ENCODE assay signal across 12 mouse cellular contexts in genomic region chr5:100006324-100007039, GRCm38 (mm10). TPM values are rescaled to one million over a fixed set of nuclear protein-coding genes. Genes with fewer than 3 reads are reported as not detected.
DNase-seq lines count a peak whose midpoint lies in the region; ATAC-seq and TF ChIP-seq lines count a peak whose summit lies in the region.
"Had no signal": no experiment of that assay in that cellular context is flagged by ENCODE, and none has a peak within 500 bp of the region (broad histone marks: within the 10 kb centered on the region; RNA-seq: fewer than 3 reads in every experiment).

No protein-coding gene starts in this region.

- no peak for ATAC-seq in heart, embryonic 14.5 days (ENCODE audit: insufficient number of reproducible peaks, insufficient read depth, low FRiP score, low read depth)
- peak; percentile 62 for ATAC-seq in liver, embryonic 13.5 days (ENCODE audit: low read depth)
- peak; percentile 86 for ATAC-seq in stomach, embryonic 14.5 days (ENCODE audit: insufficient number of reproducible peaks, insufficient read depth, low FRiP score, low read depth)
- ATAC-seq: forebrain, embryonic 15.5 days had no signal

- H3K27me3 ChIP-seq in heart, embryonic 14.5 days (ENCODE audit: control insufficient read depth, insufficient read depth, low read length), result no peaks in the 10 kb centered on the region
- no peaks in the 10 kb centered on the region for H3K27me3 ChIP-seq in liver, embryonic 13.5 days
- no peaks in the 10 kb centered on the region for H3K27me3 ChIP-seq in stomach, embryonic 14.5 days (ENCODE audit: control insufficient read depth, insufficient read depth, low read length)
- H3K27me3 ChIP-seq: forebrain, embryonic 15.5 days had no signal

- no peak overlapping the region for H3K9ac ChIP-seq in heart, embryonic 14.5 days (ENCODE audit: low read length)
- no peak overlapping the region for H3K9ac ChIP-seq in liver, embryonic 13.5 days
- no peak overlapping the region for H3K9ac ChIP-seq in stomach, embryonic 14.5 days (replicated peaks; ENCODE audit: low read depth, low read length)
- H3K9ac ChIP-seq: forebrain, embryonic 15.5 days had no signal

- H3K4me3 ChIP-seq in heart, embryonic 14.5 days (ENCODE audit: control insufficient read depth in 1 of 2, insufficient read depth in 1 of 2, low read depth in 1 of 2, low read length in 2 of 2), result no peak overlapping the region
- no peak overlapping the region for H3K4me3 ChIP-seq in liver, embryonic 13.5 days (replicated peaks)
- H3K4me3 ChIP-seq in stomach, embryonic 14.5 days (ENCODE audit: low read depth, low read length), result no peak overlapping the region
- no peak overlapping the region for H3K4me3 ChIP-seq in layer of hippocampus, adult 2 months
- H3K4me3 ChIP-seq: forebrain, embryonic 15.5 days; hindbrain, embryonic 10.5 days had no signal

- no peak overlapping the region for H3K4me2 ChIP-seq in heart, embryonic 14.5 days (ENCODE audit: low read length)
- H3K4me2 ChIP-seq in liver, embryonic 13.5 days, result no peak overlapping the region
- no peak overlapping the region for H3K4me2 ChIP-seq in stomach, embryonic 14.5 days (replicated peaks; ENCODE audit: low read depth, low read length)
- H3K4me2 ChIP-seq: forebrain, embryonic 15.5 days had no signal

- DNase-seq in heart, postnatal 25 days (ENCODE audit: low spot score), result no peak
- peak; percentile 23 for DNase-seq in c-Kit-positive CD71-positive TER-119-positive erythroid progenitor cells, embryonic 14.5 days (ENCODE audit: low spot score)
- DNase-seq in liver, embryonic 13.5 days, result no peak
- DNase-seq in layer of hippocampus, adult 2 months (ENCODE audit: low spot score in 2 of 2), result no peak
- DNase-seq in adrenal gland, adult 18-20 months (ENCODE audit: low spot score in 2 of 2), result no peak
- DNase-seq: cerebellum, adult 18-20 months; left cerebral cortex, postnatal 4 days; lung, adult 2 months had no signal

- H3K27ac ChIP-seq in heart, embryonic 14.5 days (replicated peaks in 1 of 2; ENCODE audit: control insufficient read depth in 1 of 2, insufficient read depth in 1 of 2, low read depth in 2 of 2, low read length in 2 of 2), result peak overlapping the region; percentile 30 to 61; a peak in 2 of 4 replicates
- peak overlapping the region; percentile 35; the same call in 1 of the 2 replicates for H3K27ac ChIP-seq in liver, embryonic 13.5 days
- H3K27ac ChIP-seq in stomach, embryonic 14.5 days (ENCODE audit: low read length), result peak overlapping the region; percentile 72; the same call in 1 of the 2 replicates
- no peak overlapping the region for H3K27ac ChIP-seq in layer of hippocampus, adult 2 months
- H3K27ac ChIP-seq: forebrain, embryonic 15.5 days; hindbrain, embryonic 10.5 days had no signal

- intact Hi-C loops in heart, postnatal 25 days (cut with DNase I), result no loop called here

- no peaks in the 10 kb centered on the region for H3K36me3 ChIP-seq in heart, embryonic 14.5 days (ENCODE audit: control insufficient read depth, insufficient read depth, low read length)
- no peaks in the 10 kb centered on the region for H3K36me3 ChIP-seq in liver, embryonic 13.5 days
- H3K36me3 ChIP-seq in stomach, embryonic 14.5 days (ENCODE audit: control insufficient read depth, insufficient read depth, low read length), result no peaks in the 10 kb centered on the region
- H3K36me3 ChIP-seq: forebrain, embryonic 15.5 days; hindbrain, embryonic 10.5 days had no signal

- no peaks in the 10 kb centered on the region for H3K9me3 ChIP-seq in heart, embryonic 14.5 days (ENCODE audit: control insufficient read depth, low read length)
- H3K9me3 ChIP-seq in liver, embryonic 13.5 days (replicated peaks), result no peaks in the 10 kb centered on the region
- H3K9me3 ChIP-seq in stomach, embryonic 14.5 days (ENCODE audit: control insufficient read depth, low read depth, low read length), result no peaks in the 10 kb centered on the region
- H3K9me3 ChIP-seq: forebrain, embryonic 15.5 days; hindbrain, embryonic 10.5 days had no signal

- WGBS in heart, embryonic 14.5 days, result 61% methylated on average over 4 of the region's 4 CpGs
- WGBS in liver, embryonic 13.5 days (ENCODE audit: insufficient replicate concordance), result 45% methylated on average over 4 of the region's 4 CpGs
- 68% methylated on average over 4 of the region's 4 CpGs for WGBS in stomach, embryonic 14.5 days

- peaks cover 10 to 21% of the 10 kb centered on the region in 2 experiments for H3K4me1 ChIP-seq in heart, embryonic 14.5 days (ENCODE audit: control insufficient read depth in 2 of 2, insufficient read depth in 2 of 2, low read length in 2 of 2)
- peaks cover 38% of the 10 kb centered on the region for H3K4me1 ChIP-seq in liver, embryonic 13.5 days (replicated peaks)
- H3K4me1 ChIP-seq in stomach, embryonic 14.5 days (ENCODE audit: control insufficient read depth, insufficient read depth, low read length), result no peaks in the 10 kb centered on the region
- H3K4me1 ChIP-seq: forebrain, embryonic 15.5 days; hindbrain, embryonic 10.5 days had no signal

- no peak for TF ChIP-seq CTCF in layer of hippocampus, adult 2 months (conservative IDR thresholded peaks at IDR 0.05)

RNA-seq across cellular contexts. Expression of gene 4930524J08Rik, which starts 27.6 kb away (rescaled TPM):
- 1.8 and 1.9 TPM in 2 replicates for polyA plus RNA-seq in heart, embryonic 14.5 days (2014; fragmentation: Nextera tagmentation; extraction: Ambion mirVana)
- under 1 TPM; 0.60 to 0.95 TPM for total RNA-seq in heart, postnatal 25 days (2021)
- polyA plus RNA-seq in liver, embryonic 13.5 days (2015; fragmentation: Nextera tagmentation; extraction: Ambion mirVana), result 0.46 and 0.59 TPM in 2 replicates
- polyA plus RNA-seq in stomach, embryonic 14.5 days (2014; fragmentation: Nextera tagmentation; extraction: Ambion mirVana), result 2.4 and 3.7 TPM in 2 replicates
- total RNA-seq in layer of hippocampus, adult 2 months (2021), result 1 to 10 TPM; 1.4 to 2.2 TPM
- total RNA-seq in adrenal gland, adult 18-20 months (2021), result 1 to 10 TPM; 1.8 to 2.0 TPM

RNA-seq across cellular contexts. Expression of gene Hnrnpd, which starts 27.7 kb away (rescaled TPM):
- 83.0 and 95.2 TPM in 2 replicates for polyA plus RNA-seq in heart, embryonic 14.5 days (2014; fragmentation: Nextera tagmentation; extraction: Ambion mirVana)
- total RNA-seq in heart, postnatal 25 days (2021), result 10 to 100 TPM; 71.1 to 80.9 TPM
- 84.1 and 109 TPM in 2 replicates for polyA plus RNA-seq in liver, embryonic 13.5 days (2015; fragmentation: Nextera tagmentation; extraction: Ambion mirVana)
- 126 and 147 TPM in 2 replicates for polyA plus RNA-seq in stomach, embryonic 14.5 days (2014; fragmentation: Nextera tagmentation; extraction: Ambion mirVana)
- 100 to 1,000 TPM; 210 to 225 TPM for total RNA-seq in layer of hippocampus, adult 2 months (2021)
- 10 to 100 TPM; 82.5 to 88.8 TPM for total RNA-seq in adrenal gland, adult 18-20 months (2021)

RNA-seq across cellular contexts. Expression of gene Hnrnpdl, which starts 33.0 kb away (rescaled TPM):
- polyA plus RNA-seq in heart, embryonic 14.5 days (2014; fragmentation: Nextera tagmentation; extraction: Ambion mirVana), result 95.1 and 97.3 TPM in 2 replicates
- total RNA-seq in heart, postnatal 25 days (2021), result 10 to 100 TPM; 53.1 to 63.5 TPM
- polyA plus RNA-seq in liver, embryonic 13.5 days (2015; fragmentation: Nextera tagmentation; extraction: Ambion mirVana), result 63.6 and 67.9 TPM in 2 replicates
- polyA plus RNA-seq in stomach, embryonic 14.5 days (2014; fragmentation: Nextera tagmentation; extraction: Ambion mirVana), result 200 and 207 TPM in 2 replicates
- 100 to 1,000 TPM; 203 to 216 TPM for total RNA-seq in layer of hippocampus, adult 2 months (2021)
- 100 to 1,000 TPM in 1 of 2 experiments, 10 to 100 TPM in 1; 89.6 to 124 TPM for total RNA-seq in adrenal gland, adult 18-20 months (2021)

RNA-seq across cellular contexts. Expression of gene Enoph1, which starts 33.3 kb away (rescaled TPM):
- polyA plus RNA-seq in heart, embryonic 14.5 days (2014; fragmentation: Nextera tagmentation; extraction: Ambion mirVana), result 24.3 and 24.5 TPM in 2 replicates
- total RNA-seq in heart, postnatal 25 days (2021), result 1 to 10 TPM; 7.3 to 8.4 TPM
- 25.8 and 29.3 TPM in 2 replicates for polyA plus RNA-seq in liver, embryonic 13.5 days (2015; fragmentation: Nextera tagmentation; extraction: Ambion mirVana)
- polyA plus RNA-seq in stomach, embryonic 14.5 days (2014; fragmentation: Nextera tagmentation; extraction: Ambion mirVana), result 39.4 and 45.4 TPM in 2 replicates
- 10 to 100 TPM; 50.8 to 51.9 TPM for total RNA-seq in layer of hippocampus, adult 2 months (2021)
- 10 to 100 TPM; 28.4 to 35.4 TPM for total RNA-seq in adrenal gland, adult 18-20 months (2021)
